Mouse (Mus musculus) midbrain, postnatal 0 days (tissue): ENCODE results near the gene Dstyk. TPM values are rescaled to one million over a fixed set of nuclear protein-coding genes. Genes with fewer than 3 reads are reported as not detected.

Experiments
- ATAC-seq: fragments of 200-750 bp; cut with Nextera tagmentation; 2 replicates; pipeline ENCODE4 v1.8.0; 2017; ENCODE audit warnings: moderate number of reproducible peaks, mild to moderate bottlenecking, moderate TSS enrichment, moderate library complexity; ENCODE audit not compliant: low FRiP score
- DNase-seq: peaks from one replicate; pipeline ENCODE4 v3.0.0-alpha.2; 2015; ENCODE audit warnings: low spot score
- H3K27ac ChIP-seq: fragments of 300-500 bp; sonication (generic); 2 replicates; pipeline ENCODE4 v1.5.1; 2014; ENCODE audit warnings: low read depth, mild to moderate bottlenecking, low read length, mixed read lengths
- H3K27me3 ChIP-seq: fragments of 300-500 bp; sonication (generic); 2 replicates; pipeline ENCODE4 v1.6.1; 2014; ENCODE audit warnings: low read length, control low read depth, mixed read lengths; ENCODE audit not compliant: insufficient read depth
- H3K36me3 ChIP-seq: fragments of 300-500 bp; sonication (generic); 2 replicates; pipeline ENCODE4 v1.6.1; 2014; ENCODE audit warnings: low read length, control low read depth, mixed read lengths; ENCODE audit not compliant: insufficient read depth
- H3K4me1 ChIP-seq: fragments of 300-500 bp; sonication (generic); 2 replicates; pipeline ENCODE4 v1.6.1; 2014; ENCODE audit warnings: mild to moderate bottlenecking, control low read depth, antibody characterized with exemption, low read length, mixed read lengths; ENCODE audit not compliant: insufficient read depth
- H3K4me2 ChIP-seq: fragments of 300-500 bp; sonication (generic); 2 replicates; pipeline ENCODE4 v1.6.1; 2014; ENCODE audit warnings: low read depth, mild to moderate bottlenecking, low read length, mixed read lengths; ENCODE audit not compliant: poor library complexity, severe bottlenecking
- H3K4me3 ChIP-seq: fragments of 300-500 bp; sonication (generic); 2 replicates; pipeline ENCODE4 v1.5.1; 2014; ENCODE audit warnings: low read depth, mild to moderate bottlenecking, low read length, moderate library complexity
- H3K9ac ChIP-seq: fragments of 300-500 bp; sonication (generic); replicated peaks from 2 replicates; pipeline ENCODE4 v1.6.1; 2014; ENCODE audit warnings: mild to moderate bottlenecking, low read length, moderate library complexity, mixed read lengths; ENCODE audit not compliant: poor library complexity, severe bottlenecking
- H3K9me3 ChIP-seq: fragments of 300-500 bp; sonication (generic); 2 replicates; pipeline ENCODE4 v1.6.1; 2016; ENCODE audit warnings: low read length, control low read depth
- CTCF ChIP-seq: IDR thresholded peaks from 2 replicates; pipeline ENCODE4 v1.5.1; 2016; ENCODE audit warnings: antibody characterized with exemption, mild to moderate bottlenecking
- WGBS: fragments of 180-500 bp; shearing (Covaris S2); extraction: QIAGEN DNeasy Blood & Tissue Kit; methylation state at CpG from one replicate; pipeline ENCODE4 v1.1.7; 2014; 5-methylcytosine and 5-hydroxymethylcytosine counted together
- polyA plus RNA-seq: library from polyadenylated mRNA; unstranded; fragments of >200 nt; fragmentation: Nextera tagmentation; extraction: Ambion mirVana; gene quantifications from 2 replicates; pipeline ENCODE4 v1.2.1, GENCODE M21; 2015
- total RNA-seq: library from RNA; depleted of rRNA; stranded (reverse); fragments of >200 nt; gene quantifications from 2 replicates; pipeline ENCODE4 v1.2.3, GENCODE M21; 2014; rRNA removed

Gene Dstyk
- total and polyA plus RNA-seq, 2 experiments from 2014 or later: 5.6 to 21.2 TPM

DNA sequence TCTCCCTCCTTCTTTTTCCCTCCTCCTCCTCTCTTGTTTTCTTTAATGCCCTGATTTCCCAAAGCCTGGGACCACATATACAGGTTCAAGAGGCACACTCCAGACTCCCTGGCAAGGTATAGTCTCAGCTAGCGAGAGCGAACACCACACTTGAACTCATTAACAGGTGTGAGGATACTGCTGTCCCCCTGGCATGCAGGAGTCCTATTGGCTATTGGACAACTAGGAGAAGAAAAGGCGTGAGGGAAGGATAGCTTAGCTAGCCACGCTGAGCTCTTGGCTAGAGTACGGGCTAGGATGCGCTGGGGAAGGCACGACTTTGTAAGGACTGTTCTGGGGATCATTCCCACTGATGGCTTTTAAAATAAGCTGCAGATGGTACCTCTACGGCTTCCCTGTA, 94.8 kb downstream of the Dstyk start:
- H3K27me3 ChIP-seq: no peaks in the 10 kb centered on the region

DNA sequence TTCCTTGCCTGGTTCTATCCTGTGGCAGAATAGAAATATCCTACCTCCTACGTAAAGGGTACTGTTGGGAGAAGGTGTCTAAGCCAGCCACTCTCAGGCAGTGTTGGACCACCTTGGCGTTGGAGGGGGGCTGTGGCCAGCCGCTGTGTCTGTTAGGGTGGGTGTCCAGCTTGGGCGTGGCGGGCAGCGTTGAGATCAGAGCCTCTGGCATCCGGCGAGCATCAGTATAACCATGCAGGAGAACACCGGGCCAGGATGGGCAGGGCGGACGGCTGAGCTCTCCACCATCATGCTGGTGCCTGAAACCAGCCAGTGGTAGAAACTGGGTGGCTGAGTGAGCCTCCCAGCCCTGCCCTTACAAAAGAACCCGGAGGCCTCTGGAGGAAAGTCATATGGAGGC, 98.0 kb downstream of the Dstyk start:
- Histone ChIP-seq H3K9me3 (no peaks in the 10 kb centered on the region), H3K27me3 (no peaks in the 10 kb centered on the region), H3K9ac (no peak overlapping the region), H3K4me2 (no peak overlapping the region), H3K4me1 (no peaks in the 10 kb centered on the region), H3K4me3 (no peak overlapping the region), H3K27ac (no peak overlapping the region), H3K36me3 (peaks cover 48% of the 10 kb centered on the region)
- 94% methylated on average over 12 of the region's 12 CpGs for WGBS
- no peak for DNase-seq
- no peak for TF ChIP-seq CTCF
- no peak for ATAC-seq

More for the DNA sequence above, 94.8 kb downstream of the Dstyk start:
- no peak for DNase-seq
- Histone ChIP-seq H3K27ac (no peak overlapping the region), H3K9ac (no peak overlapping the region), H3K36me3 (peaks cover 31% of the 10 kb centered on the region), H3K4me2 (no peak overlapping the region), H3K9me3 (no peaks in the 10 kb centered on the region), H3K4me3 (no peak overlapping the region), H3K4me1 (no peaks in the 10 kb centered on the region)
- TF ChIP-seq CTCF: no peak
- no peak for ATAC-seq
- 83% methylated on average over 8 of the region's 8 CpGs for WGBS

Other genes with a start within 250 kb of the Dstyk start
- gene Lemd1, start 226.1 kb upstream of the Dstyk start, total RNA-seq: 9.3 and 12.6 TPM in 2 replicates
- gene Lemd1, start 226.1 kb upstream of the Dstyk start, polyA plus RNA-seq: 11.3 and 12.6 TPM in 2 replicates
- 3.9 and 6.9 TPM in 2 replicates for gene AC124108.1, start 226.1 kb upstream of the Dstyk start, total RNA-seq
- gene AC124108.1, start 226.1 kb upstream of the Dstyk start, polyA plus RNA-seq: 0.50 and 0.54 TPM in 2 replicates
- gene Gm10188, start 187.8 kb upstream of the Dstyk start, total RNA-seq: not detected in 2 replicates
- gene Gm10188, start 187.8 kb upstream of the Dstyk start, polyA plus RNA-seq: 0.22 TPM in 1 of 2 replicates, not detected in the other
- gene Klhdc8a, start 118.9 kb upstream of the Dstyk start, total RNA-seq: 29.5 and 31.1 TPM in 2 replicates
- 12.4 and 14.8 TPM in 2 replicates for gene Klhdc8a, start 118.9 kb upstream of the Dstyk start, polyA plus RNA-seq
- 7.0 and 7.1 TPM in 2 replicates for gene Nuak2, start 101.4 kb upstream of the Dstyk start, total RNA-seq
- gene Nuak2, start 101.4 kb upstream of the Dstyk start, polyA plus RNA-seq: 9.9 TPM in 2 replicates
- 115 and 152 TPM in 2 replicates for gene Tmcc2, start 26.3 kb upstream of the Dstyk start, total RNA-seq
- gene Tmcc2, start 26.3 kb upstream of the Dstyk start, polyA plus RNA-seq: 35.4 and 36.3 TPM in 2 replicates
- gene Rbbp5, start 59.8 kb downstream of the Dstyk start, total RNA-seq: 22.6 and 31.4 TPM in 2 replicates
- 25.5 and 25.8 TPM in 2 replicates for gene Rbbp5, start 59.8 kb downstream of the Dstyk start, polyA plus RNA-seq
- gene Tmem81, start 88.7 kb downstream of the Dstyk start, total RNA-seq: 0.38 and 1.4 TPM in 2 replicates
- gene Tmem81, start 88.7 kb downstream of the Dstyk start, polyA plus RNA-seq: 0.81 and 0.96 TPM in 2 replicates
- 55.4 and 69.2 TPM in 2 replicates for gene Cntn2, start 125.7 kb downstream of the Dstyk start, total RNA-seq
- gene Cntn2, start 125.7 kb downstream of the Dstyk start, polyA plus RNA-seq: 14.7 and 15.6 TPM in 2 replicates